Mouse (Mus musculus): ENCODE measurements around the gene Rbms1. TPM values are rescaled to one million over a fixed set of nuclear protein-coding genes. Genes with fewer than 3 reads are reported as not detected.
A peak's percentile ranks its signal among the peaks of the same experiment; 100 is the strongest.

Rbms1 gene
- polyA plus RNA-seq, 1 experiment, result 94.8 TPM

GRCm38 (mm10) chr2:60800921-60801558 lies 162.0 kb downstream of the Rbms1 start:
- Histone ChIP-seq H3K36me3 (ENCODE audit: control insufficient read depth, insufficient read depth, low read length) (peaks cover 2% of the 10 kb centered on the region), H3K4me3 (ENCODE audit: extremely low read depth, insufficient read depth, insufficient read length) (no peak overlapping the region), H3K4me1 (ENCODE audit: control insufficient read depth, insufficient read depth, insufficient read length) (no peaks in the 10 kb centered on the region), H3K27me3 (ENCODE audit: control insufficient read depth, insufficient read depth, low read length) (no peaks in the 10 kb centered on the region), H3K27ac (ENCODE audit: insufficient read depth, low read length) (no peak overlapping the region)
- 64% methylated on average over 15 of the region's 15 CpGs for WGBS
- no peak for TF ChIP-seq POLR2A (IDR thresholded peaks at IDR 0.05; ENCODE audit: low read depth, low read length)
- TF ChIP-seq CTCF (IDR thresholded peaks at IDR 0.05; ENCODE audit: extremely low read depth, insufficient read depth, insufficient read length, insufficient replicate concordance), result no peak
- peak in 1 of 2 experiments; percentile 18 for DNase-seq (ENCODE audit: low read depth in 1 of 2, low spot score in 2 of 2)

DNA sequence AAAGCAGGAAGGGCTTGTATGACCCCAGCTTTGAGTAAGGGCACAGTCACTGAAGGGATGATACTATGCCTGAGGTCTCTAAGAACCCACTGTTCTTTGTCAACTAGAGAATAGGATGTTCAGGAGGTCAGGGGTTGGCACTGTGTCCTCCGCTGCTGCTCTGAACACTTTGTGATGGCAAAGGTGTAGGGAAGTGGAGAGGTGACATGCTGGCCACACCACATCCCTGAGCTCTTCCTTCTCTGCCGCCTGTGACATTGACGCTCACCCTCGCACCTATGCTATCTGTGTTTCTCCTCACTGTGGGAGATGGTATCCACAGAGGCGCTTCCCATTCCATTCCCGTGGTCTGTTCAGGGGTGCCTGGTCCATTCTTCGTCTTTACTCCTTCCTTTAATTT lies 163.2 kb downstream of the Rbms1 start:
- Histone ChIP-seq H3K4me3 (ENCODE audit: extremely low read depth, insufficient read depth, insufficient read length) (no peak overlapping the region), H3K4me1 (ENCODE audit: control insufficient read depth, insufficient read depth, insufficient read length) (no peaks in the 10 kb centered on the region), H3K27me3 (ENCODE audit: control insufficient read depth, insufficient read depth, low read length) (no peaks in the 10 kb centered on the region), H3K36me3 (ENCODE audit: control insufficient read depth, insufficient read depth, low read length) (peaks cover 3% of the 10 kb centered on the region), H3K27ac (ENCODE audit: insufficient read depth, low read length) (no peak overlapping the region)
- TF ChIP-seq CTCF (IDR thresholded peaks at IDR 0.05; ENCODE audit: extremely low read depth, insufficient read depth, insufficient read length, insufficient replicate concordance), result no peak
- TF ChIP-seq POLR2A (IDR thresholded peaks at IDR 0.05; ENCODE audit: low read depth, low read length), result no peak
- WGBS, result 94% methylated on average over 7 of the region's 7 CpGs
- no peak for DNase-seq (ENCODE audit: low read depth in 1 of 2, low spot score in 2 of 2)

GRCm38 (mm10) chr2:60798767-60799529 lies 164.0 kb downstream of the Rbms1 start:
- H3K27ac ChIP-seq (ENCODE audit: insufficient read depth, low read length), result no peak overlapping the region
- peaks cover 6% of the 10 kb centered on the region for H3K36me3 ChIP-seq (ENCODE audit: control insufficient read depth, insufficient read depth, low read length)
- TF ChIP-seq CTCF (IDR thresholded peaks at IDR 0.05; ENCODE audit: extremely low read depth, insufficient read depth, insufficient read length, insufficient replicate concordance) (no peak), POLR2A (IDR thresholded peaks at IDR 0.05; ENCODE audit: low read depth, low read length) (no peak)
- WGBS, result 90% methylated on average over 17 of the region's 17 CpGs
- H3K4me3 ChIP-seq (ENCODE audit: extremely low read depth, insufficient read depth, insufficient read length), result no peak overlapping the region
- no peak for DNase-seq (ENCODE audit: low read depth in 1 of 2, low spot score in 2 of 2)
- H3K27me3 ChIP-seq (ENCODE audit: control insufficient read depth, insufficient read depth, low read length), result no peaks in the 10 kb centered on the region
- no peaks in the 10 kb centered on the region for H3K4me1 ChIP-seq (ENCODE audit: control insufficient read depth, insufficient read depth, insufficient read length)

DNA sequence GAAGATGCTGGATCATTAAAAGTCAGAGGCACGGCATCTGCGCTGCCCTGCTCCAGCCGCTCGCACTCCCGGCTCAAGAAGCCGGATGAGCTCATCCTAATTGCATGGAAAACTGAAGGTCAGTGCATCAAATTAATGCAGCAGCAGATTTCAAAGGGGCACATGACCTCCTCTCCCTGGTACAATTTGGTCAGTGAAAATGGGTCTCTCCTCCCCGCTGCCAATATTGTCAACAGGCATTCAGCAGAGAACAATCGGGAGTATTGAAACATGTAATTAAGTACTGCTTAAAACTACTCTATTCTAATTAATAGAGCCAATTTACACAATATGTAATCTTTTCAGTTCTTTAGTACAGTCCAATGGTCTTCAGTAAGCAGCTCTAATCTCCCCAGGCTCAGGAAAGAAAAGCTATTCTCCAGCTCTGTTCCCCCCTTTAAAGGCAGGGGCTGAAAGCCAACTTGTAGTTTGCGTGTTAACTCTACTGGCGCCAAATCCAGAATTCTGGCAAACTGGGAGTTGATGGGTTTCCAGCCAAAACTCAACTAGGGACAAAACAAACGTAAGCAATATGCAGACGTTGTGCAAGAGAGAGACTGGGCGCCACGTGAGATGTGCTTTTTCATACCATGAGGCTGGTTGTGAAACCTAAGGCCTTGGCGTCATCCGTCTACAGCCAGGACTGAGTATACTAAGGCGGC lies 165.9 kb downstream of the Rbms1 start:
- Histone ChIP-seq H3K4me1 (ENCODE audit: control insufficient read depth, insufficient read depth, insufficient read length) (no peaks in the 10 kb centered on the region), H3K27ac (ENCODE audit: insufficient read depth, low read length) (no peak overlapping the region), H3K4me3 (ENCODE audit: extremely low read depth, insufficient read depth, insufficient read length) (no peak overlapping the region), H3K27me3 (ENCODE audit: control insufficient read depth, insufficient read depth, low read length) (no peaks in the 10 kb centered on the region), H3K36me3 (ENCODE audit: control insufficient read depth, insufficient read depth, low read length) (peaks cover 8% of the 10 kb centered on the region)
- WGBS, result 92% methylated on average over 17 of the region's 17 CpGs
- TF ChIP-seq CTCF (IDR thresholded peaks at IDR 0.05; ENCODE audit: extremely low read depth, insufficient read depth, insufficient read length, insufficient replicate concordance), result no peak
- TF ChIP-seq POLR2A (IDR thresholded peaks at IDR 0.05; ENCODE audit: low read depth, low read length), result no peak
- DNase-seq (ENCODE audit: low read depth in 1 of 2, low spot score in 2 of 2), result no peak

DNA sequence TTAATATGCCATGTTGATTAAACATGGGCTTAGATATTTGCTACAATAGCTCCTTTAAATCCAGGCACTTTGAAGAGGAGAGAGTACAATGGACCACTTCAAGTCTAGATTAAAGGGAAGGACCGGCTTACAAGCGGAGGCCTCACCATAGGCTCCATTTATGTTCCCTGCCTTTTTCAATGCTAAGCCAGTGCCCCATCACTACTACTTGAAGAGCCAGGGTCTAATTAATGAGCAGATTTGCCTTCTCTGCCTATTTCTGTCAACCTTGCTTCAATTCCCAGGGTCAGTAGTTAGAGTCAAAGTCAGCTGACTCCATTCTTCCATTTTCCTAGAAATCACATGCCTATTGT lies 166.4 kb downstream of the Rbms1 start:
- Histone ChIP-seq H3K27ac (ENCODE audit: insufficient read depth, low read length) (no peak overlapping the region), H3K27me3 (ENCODE audit: control insufficient read depth, insufficient read depth, low read length) (no peaks in the 10 kb centered on the region), H3K4me1 (ENCODE audit: control insufficient read depth, insufficient read depth, insufficient read length) (no peaks in the 10 kb centered on the region), H3K4me3 (ENCODE audit: extremely low read depth, insufficient read depth, insufficient read length) (no peak overlapping the region), H3K36me3 (ENCODE audit: control insufficient read depth, insufficient read depth, low read length) (peaks cover 10% of the 10 kb centered on the region)
- TF ChIP-seq CTCF (IDR thresholded peaks at IDR 0.05; ENCODE audit: extremely low read depth, insufficient read depth, insufficient read length, insufficient replicate concordance) (no peak), POLR2A (IDR thresholded peaks at IDR 0.05; ENCODE audit: low read depth, low read length) (no peak)
- WGBS, result 98% methylated on average over 2 of the region's 2 CpGs
- DNase-seq (ENCODE audit: low read depth in 1 of 2, low spot score in 2 of 2), result no peak

DNA sequence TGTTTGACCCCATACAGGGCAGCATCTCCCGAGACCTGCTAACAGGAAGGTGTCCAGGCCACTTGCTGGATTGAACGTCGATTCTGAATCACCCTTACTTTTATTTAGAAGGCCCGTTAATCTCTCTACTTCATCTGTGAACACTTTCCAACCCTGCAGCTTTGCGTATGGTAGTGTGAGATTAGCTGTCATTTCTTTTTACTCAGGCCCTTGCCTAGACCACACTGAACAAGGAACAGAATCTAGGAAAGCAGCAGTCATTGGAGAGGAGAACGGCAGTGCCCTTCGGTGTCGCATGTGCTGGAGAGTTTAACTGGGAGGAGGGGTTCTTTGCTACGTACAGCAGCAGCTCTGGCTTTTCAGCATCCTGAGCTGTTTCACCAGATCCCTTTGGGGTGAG lies 167.1 kb downstream of the Rbms1 start:
- 92% methylated on average over 9 of the region's 9 CpGs for WGBS
- H3K36me3 ChIP-seq (ENCODE audit: control insufficient read depth, insufficient read depth, low read length), result peaks cover 10% of the 10 kb centered on the region

More for the DNA sequence above, 167.1 kb downstream of the Rbms1 start:
- no peak overlapping the region for H3K27ac ChIP-seq (ENCODE audit: insufficient read depth, low read length)
- TF ChIP-seq CTCF (IDR thresholded peaks at IDR 0.05; ENCODE audit: extremely low read depth, insufficient read depth, insufficient read length, insufficient replicate concordance) (no peak), POLR2A (IDR thresholded peaks at IDR 0.05; ENCODE audit: low read depth, low read length) (no peak)
- DNase-seq (ENCODE audit: low read depth in 1 of 2, low spot score in 2 of 2), result no peak
- no peaks in the 10 kb centered on the region for H3K4me1 ChIP-seq (ENCODE audit: control insufficient read depth, insufficient read depth, insufficient read length)
- no peaks in the 10 kb centered on the region for H3K27me3 ChIP-seq (ENCODE audit: control insufficient read depth, insufficient read depth, low read length)
- no peak overlapping the region for H3K4me3 ChIP-seq (ENCODE audit: extremely low read depth, insufficient read depth, insufficient read length)
